Mouse (Mus musculus): ENCODE measurements around the gene Olfr1094. TPM values are rescaled to one million over a fixed set of nuclear protein-coding genes. Genes with fewer than 3 reads are reported as not detected.

Gene Olfr1094
- polyA plus RNA-seq, 1 experiment, result not detected

- Histone ChIP-seq H3K4me3 (no peak within 1 kb of the TSS), H3K27me3 (ENCODE audit: control insufficient read depth, insufficient read depth, insufficient read length) (no peaks in the 10 kb centered on the region), H3K4me2 (ENCODE audit: low read depth) (no peak within 1 kb of the TSS), H3K79me2 (ENCODE audit: control insufficient read depth, insufficient read depth) (no peaks in the 10 kb centered on the region), H3K36me3 (ENCODE audit: control insufficient read depth, insufficient read depth) (no peaks in the 10 kb centered on the region), H3ac (ENCODE audit: control insufficient read depth, insufficient read length) (no peak within 1 kb of the TSS)
- TF ChIP-seq POLR2AphosphoS2 (IDR thresholded peaks at IDR 0.05; ENCODE audit: insufficient read length, low read depth), result no peak
- no peak for TF ChIP-seq E2F4 (IDR thresholded peaks at IDR 0.05; ENCODE audit: insufficient read depth)
- TF ChIP-seq REST (IDR thresholded peaks at IDR 0.05; ENCODE audit: insufficient read depth, insufficient read length), result no peak
- TF ChIP-seq CEBPB (IDR thresholded peaks at IDR 0.05; ENCODE audit: insufficient read depth, poor library complexity, severe bottlenecking), result no peak
- no peak for TF ChIP-seq USF1 (IDR thresholded peaks at IDR 0.05; ENCODE audit: low read depth)
- no peak for TF ChIP-seq MYOG (IDR thresholded peaks at IDR 0.05; ENCODE audit: control insufficient read depth in 1 of 3, insufficient read depth in 1 of 3, insufficient read length in 2 of 3, low read depth in 2 of 3)
- no peak for TF ChIP-seq MYOD1 (IDR thresholded peaks at IDR 0.05; ENCODE audit: control insufficient read depth in 1 of 3, insufficient read length in 2 of 3, low read depth in 2 of 3)
- TF ChIP-seq POLR2A (IDR thresholded peaks at IDR 0.05; ENCODE audit: insufficient read length, low read depth), result no peak
- no peak for TF ChIP-seq TCF12 (IDR thresholded peaks at IDR 0.05; ENCODE audit: insufficient read depth, poor library complexity, severe bottlenecking)
- no peak for TF ChIP-seq TCF3 (IDR thresholded peaks at IDR 0.05; ENCODE audit: insufficient read length, low read depth)
- no peak for TF ChIP-seq MAX (IDR thresholded peaks at IDR 0.05; ENCODE audit: low read depth)
- no peak for TF ChIP-seq SRF (IDR thresholded peaks at IDR 0.05; ENCODE audit: control insufficient read depth, insufficient read length, low read depth)
Measured at GRCm38 (mm10) chr2:86874702-86875101, 50.2 kb downstream of the Olfr1094 start, which contains the start of gene Gm13723. TSS of gene Gm13723 (minus strand) at chr2:86874802.

Other genes starting within 250 kb of the Olfr1094 start
- not detected for gene Olfr1082, start 225.7 kb upstream of the Olfr1094 start, polyA plus RNA-seq (2012; fragmentation: generic; extraction: Trizol)
- gene Olfr1084, start 184.9 kb upstream of the Olfr1094 start, polyA plus RNA-seq (2012; fragmentation: generic; extraction: Trizol), result not detected
- not detected for gene Olfr1085, start 162.6 kb upstream of the Olfr1094 start, polyA plus RNA-seq (2012; fragmentation: generic; extraction: Trizol)
- gene Olfr1086, start 144.6 kb upstream of the Olfr1094 start, polyA plus RNA-seq (2012; fragmentation: generic; extraction: Trizol), result not detected
- not detected for gene Olfr1087, start 126.3 kb upstream of the Olfr1094 start, polyA plus RNA-seq (2012; fragmentation: generic; extraction: Trizol)
- not detected for gene Olfr1089, start 91.0 kb upstream of the Olfr1094 start, polyA plus RNA-seq (2012; fragmentation: generic; extraction: Trizol)
- gene Olfr1090, start 65.7 kb upstream of the Olfr1094 start, polyA plus RNA-seq (2012; fragmentation: generic; extraction: Trizol), result not detected
- gene Olfr1093, start 42.2 kb upstream of the Olfr1094 start, polyA plus RNA-seq (2012; fragmentation: generic; extraction: Trizol), result not detected
- gene Olfr141, start 14.6 kb upstream of the Olfr1094 start, polyA plus RNA-seq (2012; fragmentation: generic; extraction: Trizol), result not detected
- gene Olfr1095, start 27.0 kb downstream of the Olfr1094 start, polyA plus RNA-seq (2012; fragmentation: generic; extraction: Trizol), result not detected
- not detected for gene Gm13723, start 50.1 kb downstream of the Olfr1094 start, polyA plus RNA-seq (2012; fragmentation: generic; extraction: Trizol)
- gene Olfr1097, start 67.6 kb downstream of the Olfr1094 start, polyA plus RNA-seq (2012; fragmentation: generic; extraction: Trizol), result not detected
- gene Olfr1098, start 99.9 kb downstream of the Olfr1094 start, polyA plus RNA-seq (2012; fragmentation: generic; extraction: Trizol), result not detected
- not detected for gene Olfr1099, start 136.0 kb downstream of the Olfr1094 start, polyA plus RNA-seq (2012; fragmentation: generic; extraction: Trizol)
- gene Olfr1100, start 155.3 kb downstream of the Olfr1094 start, polyA plus RNA-seq (2012; fragmentation: generic; extraction: Trizol), result not detected
- gene Olfr1101, start 166.6 kb downstream of the Olfr1094 start, polyA plus RNA-seq (2012; fragmentation: generic; extraction: Trizol), result not detected
- not detected for gene Olfr1102, start 173.7 kb downstream of the Olfr1094 start, polyA plus RNA-seq (2012; fragmentation: generic; extraction: Trizol)
- gene Olfr1104, start 202.4 kb downstream of the Olfr1094 start, polyA plus RNA-seq (2012; fragmentation: generic; extraction: Trizol), result not detected
- not detected for gene Olfr1105, start 211.9 kb downstream of the Olfr1094 start, polyA plus RNA-seq (2012; fragmentation: generic; extraction: Trizol)
- not detected for gene Olfr1106, start 227.6 kb downstream of the Olfr1094 start, polyA plus RNA-seq (2012; fragmentation: generic; extraction: Trizol)